Mouse (Mus musculus) spleen, adult 18-20 months (tissue): ENCODE data around the gene Cdk11b.
A peak's percentile ranks its signal among the peaks of the same experiment; 100 is the strongest.
"Not testable (repeated sequence)": the region's sequence is repeated elsewhere in the genome, so short reads cannot be mapped to it uniquely, and the experiment has no call there.

Source experiments
- DNase-seq, 2 experiments: peaks; one replicate each; pipeline ENCODE4 v3.0.0; 2022; ENCODE audit warnings: mixed read lengths in 2 of 2

Gene Cdk11b

GRCm38 (mm10) chr4:155669598-155670075 is 45.0 kb downstream of the Cdk11b start:
- DNase-seq: no peak

GRCm38 (mm10) chr4:155670236-155670635 is 45.6 kb downstream of the Cdk11b start:
- not testable (repeated sequence) for DNase-seq

GRCm38 (mm10) chr4:155672082-155672481 is 47.4 kb downstream of the Cdk11b start:
- DNase-seq: no peak

- DNase-seq: no peak
Observed at GRCm38 (mm10) chr4:155675991-155676390, 51.3 kb downstream of the Cdk11b start.

GRCm38 (mm10) chr4:155683670-155684277 is 59.1 kb downstream of the Cdk11b start:
- DNase-seq: not testable (repeated sequence)

GRCm38 (mm10) chr4:155687764-155688163 is 63.1 kb downstream of the Cdk11b start:
- DNase-seq: not testable (repeated sequence)

- no peak for DNase-seq
Observed at GRCm38 (mm10) chr4:155690571-155691375, 66.1 kb downstream of the Cdk11b start.

- DNase-seq: no peak
Observed at GRCm38 (mm10) chr4:155692421-155692820, 67.8 kb downstream of the Cdk11b start.

GRCm38 (mm10) chr4:155694111-155694481 is 69.4 kb downstream of the Cdk11b start, which contains the start of gene Fndc10:
Fndc10 (plus strand) TSS chr4:155694342.
- peak; percentile 48 to 73 for DNase-seq

GRCm38 (mm10) chr4:155694482-155695401 is 70.1 kb downstream of the Cdk11b start:
- DNase-seq: peak; percentile 43 to 65

GRCm38 (mm10) chr4:155695531-155696062 is 70.9 kb downstream of the Cdk11b start:
- DNase-seq: no peak

- DNase-seq: no peak
Observed at GRCm38 (mm10) chr4:155696261-155697255, 71.9 kb downstream of the Cdk11b start.
